Mouse (Mus musculus) kidney, embryonic 14.5 days (tissue): Measurements from ENCODE around the gene Rpl35. TPM values are rescaled to one million over a fixed set of nuclear protein-coding genes. Genes with fewer than 3 reads are reported as not detected.

Experiments
- ATAC-seq: fragments of 200-750 bp; cut with Nextera tagmentation; 2 replicates; pipeline ENCODE4 v1.8.0; 2017; ENCODE audit warnings: moderate number of reproducible peaks, mild to moderate bottlenecking, moderate TSS enrichment, moderate library complexity; ENCODE audit not compliant: low FRiP score, low TSS enrichment
- H3K27ac ChIP-seq: fragments of 300-500 bp; sonication (generic); 2 replicates; pipeline ENCODE4 v1.5.1; 2014; ENCODE audit warnings: low read depth, mild to moderate bottlenecking, low read length, moderate library complexity, mixed read lengths
- H3K27me3 ChIP-seq: fragments of 300-500 bp; sonication (generic); 2 replicates; pipeline ENCODE4 v1.6.1; 2014; ENCODE audit warnings: mild to moderate bottlenecking, low read length; ENCODE audit not compliant: control insufficient read depth, insufficient read depth
- H3K36me3 ChIP-seq: fragments of 300-500 bp; sonication (generic); 2 replicates; pipeline ENCODE4 v1.6.1; 2014; ENCODE audit warnings: low read length, mixed read lengths; ENCODE audit not compliant: control insufficient read depth, insufficient read depth
- H3K4me1 ChIP-seq: fragments of 300-500 bp; sonication (generic); 2 replicates; pipeline ENCODE4 v1.6.1; 2014; ENCODE audit warnings: low read length, mixed read lengths; ENCODE audit not compliant: control insufficient read depth, insufficient read depth
- H3K4me2 ChIP-seq: fragments of 300-500 bp; sonication (generic); replicated peaks from 2 replicates; pipeline ENCODE4 v1.6.1; 2014; ENCODE audit warnings: low read depth, mild to moderate bottlenecking, low read length
- H3K4me3 ChIP-seq: fragments of 300-500 bp; sonication (generic); 2 replicates; pipeline ENCODE4 v1.5.1; 2014; ENCODE audit warnings: mild to moderate bottlenecking, low read length
- H3K9ac ChIP-seq: fragments of 300-500 bp; sonication (generic); 2 replicates; pipeline ENCODE4 v1.6.1; 2014; ENCODE audit warnings: low read depth, mild to moderate bottlenecking, low read length, moderate library complexity
- H3K9me3 ChIP-seq: fragments of 300-500 bp; sonication (generic); 2 replicates; pipeline ENCODE4 v1.6.1; 2016; ENCODE audit warnings: low read length; ENCODE audit not compliant: control insufficient read depth
- whole genome bisulfite sequencing: fragments of 180-500 bp; shearing (Covaris S2); extraction: QIAGEN DNeasy Blood & Tissue Kit; methylation state at CpG from one replicate; pipeline ENCODE4 v1.1.7; 2014; 5-methylcytosine and 5-hydroxymethylcytosine counted together
- polyA plus RNA-seq: library from polyadenylated mRNA; unstranded; fragments of >200 nt; fragmentation: Nextera tagmentation; extraction: Ambion mirVana; gene quantifications from 2 replicates; pipeline ENCODE4 v1.2.1, GENCODE M21; 2014

The Rpl35 gene
- polyA plus RNA-seq, 1 experiment from 2014 or later: 1,034 TPM

- Histone ChIP-seq H3K36me3 (no peaks in the 10 kb centered on the region), H3K4me1 (no peaks in the 10 kb centered on the region), H3K4me3 (no peak overlapping the region), H3K4me2 (no peak overlapping the region), H3K27ac (no peak overlapping the region), H3K9ac (no peak overlapping the region), H3K9me3 (no peaks in the 10 kb centered on the region), H3K27me3 (no peaks in the 10 kb centered on the region)
- ATAC-seq: no peak
- WGBS: 24% methylated on average over 2 of the region's 2 CpGs
These were observed 32.2 kb downstream of the Rpl35 start for GRCm38 (mm10) chr2:38973223-38973622.

- no peak overlapping the region for H3K4me2 ChIP-seq
- no peak for ATAC-seq
- no peaks in the 10 kb centered on the region for H3K27me3 ChIP-seq
- H3K36me3 ChIP-seq: no peaks in the 10 kb centered on the region
- WGBS: 78% methylated on average over 5 of the region's 5 CpGs
- no peak overlapping the region for H3K4me3 ChIP-seq
- H3K9ac ChIP-seq: no peak overlapping the region
- H3K9me3 ChIP-seq: no peaks in the 10 kb centered on the region
- no peak overlapping the region for H3K27ac ChIP-seq
- no peaks in the 10 kb centered on the region for H3K4me1 ChIP-seq
These were observed 35.4 kb downstream of the Rpl35 start for GRCm38 (mm10) chr2:38970057-38970456.

- Histone ChIP-seq H3K4me2 (no peak overlapping the region), H3K36me3 (no peaks in the 10 kb centered on the region), H3K27ac (no peak overlapping the region), H3K4me1 (no peaks in the 10 kb centered on the region), H3K9ac (no peak overlapping the region), H3K9me3 (no peaks in the 10 kb centered on the region), H3K27me3 (no peaks in the 10 kb centered on the region), H3K4me3 (no peak overlapping the region)
- 90% methylated on average over 2 of the region's 2 CpGs for WGBS
- no peak for ATAC-seq
These were observed 35.8 kb downstream of the Rpl35 start for GRCm38 (mm10) chr2:38969650-38970049.

- Histone ChIP-seq H3K27me3 (no peaks in the 10 kb centered on the region), H3K36me3 (no peaks in the 10 kb centered on the region), H3K9ac (no peak overlapping the region), H3K27ac (no peak overlapping the region), H3K4me1 (no peaks in the 10 kb centered on the region), H3K4me2 (no peak overlapping the region), H3K9me3 (no peaks in the 10 kb centered on the region), H3K4me3 (no peak overlapping the region)
- ATAC-seq: peak; percentile 89
- 9% methylated on average over 4 of the region's 4 CpGs for WGBS
These were observed 41.2 kb downstream of the Rpl35 start for GRCm38 (mm10) chr2:38964198-38964597.

GRCm38 (mm10) chr2:38957671-38958223 is 47.7 kb downstream of the Rpl35 start:
- Histone ChIP-seq H3K36me3 (no peaks in the 10 kb centered on the region), H3K9me3 (no peaks in the 10 kb centered on the region), H3K4me1 (no peaks in the 10 kb centered on the region), H3K9ac (no peak overlapping the region), H3K27me3 (no peaks in the 10 kb centered on the region), H3K4me2 (no peak overlapping the region), H3K27ac (no peak overlapping the region), H3K4me3 (no peak overlapping the region)
- no peak for ATAC-seq
- WGBS: 81% methylated on average over 5 of the region's 5 CpGs

- H3K4me2 ChIP-seq: no peak overlapping the region
- H3K4me1 ChIP-seq: no peaks in the 10 kb centered on the region
- no peaks in the 10 kb centered on the region for H3K9me3 ChIP-seq
- no peak overlapping the region for H3K27ac ChIP-seq
- no peak overlapping the region for H3K9ac ChIP-seq
- H3K27me3 ChIP-seq: no peaks in the 10 kb centered on the region
- H3K4me3 ChIP-seq: no peak overlapping the region
- no peaks in the 10 kb centered on the region for H3K36me3 ChIP-seq
- WGBS: 37% methylated on average over 2 of the region's 2 CpGs
- ATAC-seq: no peak
These were observed 49.4 kb downstream of the Rpl35 start for GRCm38 (mm10) chr2:38956062-38956461.

GRCm38 (mm10) chr2:38953152-38953883 is 52.1 kb downstream of the Rpl35 start:
- Histone ChIP-seq H3K36me3 (no peaks in the 10 kb centered on the region), H3K9me3 (no peaks in the 10 kb centered on the region), H3K4me1 (no peaks in the 10 kb centered on the region), H3K9ac (no peak overlapping the region), H3K27me3 (no peaks in the 10 kb centered on the region), H3K4me2 (no peak overlapping the region), H3K4me3 (no peak overlapping the region), H3K27ac (no peak overlapping the region)
- WGBS: 78% methylated on average over 5 of the region's 5 CpGs
- no peak for ATAC-seq

Other genes starting within 250 kb of the Rpl35 start
- gene Nr6a1, start 77.9 kb downstream of the Rpl35 start, polyA plus RNA-seq: 1.1 and 1.4 TPM in 2 replicates
- 1.5 and 2.3 TPM in 2 replicates for gene Olfml2a, start 73.6 kb downstream of the Rpl35 start, polyA plus RNA-seq
- 1.4 and 1.7 TPM in 2 replicates for gene Wdr38, start 8.1 kb downstream of the Rpl35 start, polyA plus RNA-seq
- gene Arpc5l, start 276 bp downstream of the Rpl35 start, polyA plus RNA-seq: 139 and 148 TPM in 2 replicates
- 22.7 and 30.4 TPM in 2 replicates for gene Golga1, start 59.9 kb upstream of the Rpl35 start, polyA plus RNA-seq
- gene Scai, start 185.1 kb upstream of the Rpl35 start, polyA plus RNA-seq: 10.7 and 14.1 TPM in 2 replicates
- 67.4 and 79.0 TPM in 2 replicates for gene Ppp6c, start 220.8 kb upstream of the Rpl35 start, polyA plus RNA-seq